Mouse (Mus musculus) liver (tissue): Measurements from ENCODE around the gene Psmb11.

Source experiments
- DNase-seq: peaks from one replicate; pipeline ENCODE4 v3.0.0-alpha.2; 2020; ENCODE audit warnings: mixed read lengths

The Psmb11 gene

DNA sequence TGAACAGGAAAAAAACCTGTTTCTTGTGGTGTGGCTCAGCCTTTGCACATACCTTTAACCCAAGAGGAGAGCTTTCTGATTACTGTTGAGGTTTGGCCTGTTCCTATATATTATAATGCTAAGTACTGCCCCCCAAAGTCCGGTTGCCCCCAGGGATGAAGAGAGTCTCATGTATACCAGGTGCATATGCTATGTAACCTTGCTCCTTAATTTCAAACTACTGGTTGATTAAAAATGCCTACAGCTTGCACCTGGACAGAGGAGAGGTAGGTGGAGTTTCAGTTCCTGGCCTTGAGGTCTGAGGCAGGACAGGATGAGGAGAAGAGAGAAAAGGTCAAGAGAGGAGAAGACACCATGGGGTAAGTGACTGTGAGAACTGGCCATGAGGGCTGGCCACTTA, at the start of gene Psmb11:
Psmb11 (plus strand) TSS at position 301 of the 400 bp plus-strand sequence.
- DNase-seq = no peak

DNA sequence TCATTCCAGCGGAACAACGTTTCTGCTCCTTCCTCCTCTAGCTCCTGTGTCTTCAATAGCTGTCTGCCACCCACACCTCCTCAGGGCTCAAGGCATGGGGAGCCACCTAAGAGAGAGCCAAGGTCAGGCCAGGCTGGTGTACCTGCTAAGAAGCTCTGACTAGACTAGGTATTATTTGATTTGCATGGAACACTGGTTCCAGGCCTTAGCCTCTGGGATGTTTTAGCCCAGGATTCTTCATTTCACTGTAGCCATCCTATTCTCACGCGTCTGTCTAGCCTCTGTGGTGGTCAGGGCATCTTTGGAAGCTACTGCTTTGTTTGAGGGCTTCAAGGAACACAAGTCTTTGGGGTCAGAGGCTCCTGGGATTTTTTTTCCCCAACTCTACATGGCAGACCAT, 49.1 kb upstream of the Psmb11 start:
- DNase-seq = no peak

DNA sequence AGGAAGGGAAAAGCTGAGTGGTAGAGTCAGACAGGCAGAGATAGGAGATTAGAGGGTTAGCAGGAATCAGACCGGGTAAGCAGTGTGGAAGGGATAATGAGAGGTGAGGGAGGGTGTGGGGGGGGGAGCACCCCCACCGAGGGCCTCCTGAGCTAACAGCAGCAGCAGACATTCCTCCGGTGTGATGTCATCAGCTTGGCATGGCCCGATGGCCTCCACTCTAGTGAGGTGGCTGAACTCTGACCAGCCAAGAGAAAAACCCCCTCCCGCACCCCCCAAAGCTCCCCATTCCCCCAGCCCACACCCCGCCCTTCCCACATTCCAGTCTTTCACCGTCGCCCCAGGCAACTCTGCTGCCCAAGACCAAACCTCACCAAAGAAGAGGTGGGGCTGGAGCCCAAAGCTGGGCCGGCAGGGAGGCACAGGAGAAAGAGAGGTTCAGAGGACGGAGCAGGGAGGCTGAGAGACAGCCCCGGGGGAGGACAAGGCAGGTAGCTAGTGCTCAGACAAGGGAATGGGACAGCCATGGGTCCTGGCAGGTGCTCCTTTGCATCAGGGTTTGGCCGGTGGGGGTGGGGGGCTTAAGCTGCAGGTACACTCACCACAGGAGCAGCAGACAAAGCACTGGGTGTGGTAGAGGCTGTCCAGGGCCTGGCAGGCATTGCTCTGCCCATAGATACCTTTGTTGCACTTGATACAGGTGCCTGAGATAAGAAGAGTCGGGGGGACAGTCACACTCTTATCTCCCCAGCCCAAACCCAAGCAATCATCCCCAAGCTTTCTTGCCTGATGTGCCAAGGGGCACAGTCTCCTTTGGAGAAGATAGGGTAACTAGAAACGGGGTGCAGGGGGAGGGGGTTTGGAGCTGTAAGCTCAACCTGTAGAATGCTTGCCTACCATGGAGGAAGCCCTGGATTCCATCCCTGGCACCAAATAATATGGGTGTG, 48.2 kb upstream of the Psmb11 start:
- DNase-seq = peak; percentile 44

DNA sequence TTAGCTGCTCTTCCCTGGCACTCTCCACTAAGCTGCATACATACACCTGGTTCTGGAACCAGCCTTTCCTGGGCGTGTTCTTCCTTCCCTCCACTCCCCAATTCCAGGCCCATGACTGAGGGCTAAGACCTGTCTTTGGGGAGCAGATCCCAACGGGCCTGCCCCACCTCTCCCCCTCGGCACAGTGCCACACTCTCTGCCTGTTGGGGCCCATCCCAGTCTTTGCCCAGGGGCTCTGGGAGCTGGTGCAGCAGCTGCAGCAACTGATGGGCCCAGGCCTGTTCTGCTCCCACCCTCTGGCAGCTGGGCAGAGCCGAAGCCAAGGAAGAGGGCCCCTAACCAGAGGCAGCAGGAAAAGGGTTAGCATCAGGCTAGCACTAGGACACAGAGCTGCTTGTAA, 47.0 kb upstream of the Psmb11 start:
- peak; percentile 12 for DNase-seq

DNA sequence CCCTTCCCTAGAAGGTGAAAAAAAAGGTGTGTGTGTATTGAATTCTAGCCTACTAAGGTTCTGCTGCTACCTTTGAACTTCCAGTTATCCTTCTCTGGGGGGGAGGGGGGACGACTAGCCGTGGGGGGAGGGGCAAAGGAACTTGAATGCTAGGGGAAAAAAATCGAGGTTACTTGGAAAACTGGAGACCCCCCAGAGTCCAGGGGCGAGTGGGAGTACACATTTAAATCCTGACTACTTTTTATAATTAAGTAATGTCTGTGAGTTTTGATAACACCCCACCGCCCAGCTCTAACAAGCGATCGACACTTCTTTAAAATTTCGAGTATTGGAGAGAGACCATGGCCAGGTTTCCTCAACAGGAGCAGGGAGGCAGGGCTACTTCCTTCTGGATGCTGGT, 46.2 kb upstream of the Psmb11 start:
- DNase-seq = no peak

DNA sequence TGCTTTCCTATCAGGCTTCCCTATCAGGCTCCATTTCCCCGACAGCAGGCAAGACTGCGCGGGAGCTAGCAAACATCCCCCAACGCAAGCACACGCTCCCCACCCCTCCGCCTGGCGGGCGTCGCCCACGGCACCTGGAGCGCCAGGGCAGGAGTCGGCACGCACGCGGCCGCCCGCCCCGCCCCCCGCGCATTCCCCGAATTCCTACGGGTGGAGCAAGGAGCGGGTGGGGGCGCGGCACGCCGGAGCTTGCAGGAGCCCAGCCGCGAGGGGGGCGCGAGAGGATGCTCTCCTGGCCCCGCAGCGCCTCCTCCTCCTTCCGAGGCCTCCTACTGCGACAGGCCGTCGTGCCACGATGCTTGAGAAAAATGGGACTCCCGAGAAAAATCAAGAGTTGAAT, 45.6 kb upstream of the Psmb11 start:
- DNase-seq = peak; percentile 79

DNA sequence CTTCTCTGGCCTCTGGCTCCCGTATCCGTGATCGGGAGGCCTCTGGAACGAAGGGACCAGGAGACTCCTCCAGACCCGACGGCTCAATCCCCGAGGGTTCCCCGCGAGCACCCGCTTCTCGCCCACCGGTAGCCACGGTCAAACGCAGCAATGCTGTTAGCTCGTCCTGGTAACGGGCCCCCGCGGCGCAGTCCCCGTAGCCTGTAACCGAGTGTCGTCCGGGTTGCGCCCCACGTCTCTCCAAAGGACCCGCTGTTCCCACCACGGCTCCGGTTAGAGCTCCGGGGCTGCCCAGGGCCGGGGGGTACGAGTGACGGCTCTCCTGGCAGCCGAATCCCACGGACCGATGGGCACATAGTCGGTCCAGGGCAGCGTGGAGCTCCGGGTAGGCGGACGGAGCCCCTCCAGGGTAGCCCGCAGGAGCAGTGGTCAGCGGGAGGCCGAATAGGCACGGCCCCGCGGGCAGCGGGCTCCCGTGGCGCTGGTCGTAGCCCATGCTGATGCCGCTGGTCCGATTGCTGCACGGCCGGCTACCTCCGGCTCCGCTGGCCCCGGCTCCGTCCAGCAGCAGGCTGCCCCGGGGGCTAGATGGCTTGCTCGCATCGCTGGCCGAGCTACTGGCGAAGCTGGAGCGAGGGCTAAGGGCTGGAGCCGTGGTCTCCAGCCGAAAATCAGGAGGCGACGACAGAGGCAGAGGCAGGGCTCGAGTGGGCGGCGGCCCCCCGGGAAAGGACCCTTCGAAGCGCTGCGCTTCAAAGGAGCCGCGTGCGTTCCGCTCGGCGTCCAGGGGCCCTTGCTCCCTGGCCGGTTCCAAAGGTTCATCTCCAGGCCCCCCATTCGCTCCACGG, 44.8 kb upstream of the Psmb11 start:
- peak; percentile 11 for DNase-seq

DNA sequence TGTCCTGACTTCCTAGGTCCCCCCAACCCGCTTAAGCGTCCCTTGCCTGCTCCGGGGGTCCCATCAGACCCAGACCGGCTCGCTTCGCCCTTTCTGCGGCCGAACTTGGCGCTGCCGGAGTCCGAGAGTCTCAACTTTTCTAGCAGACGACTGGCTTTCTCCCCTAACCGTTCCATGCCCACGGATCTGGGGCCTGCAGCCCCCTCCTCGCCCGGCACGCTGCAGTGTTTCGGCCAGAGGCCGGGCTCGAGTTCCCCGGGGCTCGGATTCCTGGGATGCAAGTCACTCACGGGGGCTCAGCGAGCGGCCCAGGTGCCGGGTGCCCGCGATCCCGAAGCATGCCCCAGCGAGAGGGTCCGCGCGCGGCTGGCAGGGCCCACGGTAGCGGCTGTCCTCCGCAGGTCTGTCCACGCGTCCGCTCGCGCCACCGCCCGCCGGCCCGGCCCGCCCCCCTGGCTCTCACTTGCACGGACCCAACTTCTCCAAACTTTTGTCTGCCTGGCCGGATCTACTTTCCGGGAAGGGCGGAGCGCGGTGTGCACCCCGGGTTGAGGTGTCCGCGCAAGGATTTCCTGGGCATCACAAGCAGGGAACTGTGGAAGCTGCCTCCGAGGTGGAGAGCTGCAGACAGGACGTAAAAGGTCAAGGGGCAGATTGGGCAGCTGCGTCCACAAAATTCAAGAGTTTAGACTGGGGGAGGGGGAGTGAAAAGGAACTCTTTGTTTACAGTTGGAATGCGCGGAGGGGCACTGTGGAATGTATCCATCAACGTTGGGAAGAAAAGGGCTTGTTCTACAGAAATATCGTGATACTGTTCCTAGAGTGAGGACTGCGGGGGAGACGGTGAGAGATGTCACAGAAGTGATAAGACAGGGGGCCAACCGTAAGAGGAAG, 43.9 kb upstream of the Psmb11 start, which contains the start of gene Ajuba:
Ajuba (minus strand) TSS at position 470 of the 894 bp plus-strand sequence.
- DNase-seq = peak; percentile 80

DNA sequence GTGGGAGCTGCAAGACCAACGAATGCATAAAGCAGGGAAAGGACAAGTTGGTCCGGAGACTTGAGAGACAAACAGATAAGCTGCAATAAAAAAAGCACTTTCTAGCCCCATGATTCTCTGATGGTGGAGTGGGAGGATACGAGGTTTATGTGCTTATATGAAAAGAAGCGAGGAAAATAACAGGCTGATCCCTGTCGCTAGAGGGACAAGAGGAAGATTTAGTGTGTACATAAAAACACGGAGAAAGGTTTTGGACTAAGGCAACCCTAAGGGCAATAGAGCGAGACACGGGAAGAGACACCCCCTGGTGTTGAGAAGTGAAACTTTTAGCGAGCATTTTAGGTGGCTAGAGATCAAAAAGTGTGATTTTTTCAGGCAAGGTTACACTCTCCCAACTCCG, 43.2 kb upstream of the Psmb11 start:
- DNase-seq = no peak

DNA sequence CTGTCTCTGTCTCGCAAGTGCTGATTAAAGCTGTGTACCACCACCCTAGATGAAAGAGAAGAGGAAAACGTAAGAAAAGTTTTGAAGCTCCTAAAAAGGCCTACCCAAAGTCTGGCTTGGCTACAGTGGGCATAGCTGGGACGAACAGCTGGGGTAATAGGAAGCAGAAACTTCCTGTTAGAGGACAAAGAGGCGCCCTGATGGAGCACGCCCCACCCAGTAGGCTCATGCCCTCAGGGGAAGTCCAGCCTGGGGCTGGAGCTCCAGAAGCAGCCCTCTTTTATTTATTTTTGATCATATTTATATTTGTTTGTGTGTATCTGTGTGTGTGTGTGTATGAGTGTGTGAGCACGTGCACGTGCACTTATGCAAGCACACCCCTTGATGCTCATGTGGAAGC, 41.6 kb upstream of the Psmb11 start:
- DNase-seq = peak; percentile 20

DNA sequence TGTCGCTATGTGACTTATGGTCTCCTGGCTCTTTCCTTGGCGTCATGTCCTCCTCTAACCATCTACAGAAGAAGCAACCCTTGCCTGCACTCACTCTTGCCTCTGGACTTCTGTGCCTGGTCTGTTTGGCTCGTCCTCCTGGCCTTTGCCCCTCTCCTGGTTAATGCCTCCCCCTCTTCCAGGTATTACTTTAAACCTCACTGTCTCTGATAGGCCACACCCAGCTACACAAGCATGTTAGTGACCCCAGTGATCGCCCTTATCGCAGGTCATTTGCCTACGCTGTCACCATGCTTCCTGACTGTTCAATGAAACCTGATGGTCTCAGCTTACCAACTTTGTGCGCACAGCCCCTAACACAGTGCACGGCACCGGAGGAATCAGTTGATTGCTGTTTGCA, 38.7 kb upstream of the Psmb11 start:
- DNase-seq = peak; percentile 25

DNA sequence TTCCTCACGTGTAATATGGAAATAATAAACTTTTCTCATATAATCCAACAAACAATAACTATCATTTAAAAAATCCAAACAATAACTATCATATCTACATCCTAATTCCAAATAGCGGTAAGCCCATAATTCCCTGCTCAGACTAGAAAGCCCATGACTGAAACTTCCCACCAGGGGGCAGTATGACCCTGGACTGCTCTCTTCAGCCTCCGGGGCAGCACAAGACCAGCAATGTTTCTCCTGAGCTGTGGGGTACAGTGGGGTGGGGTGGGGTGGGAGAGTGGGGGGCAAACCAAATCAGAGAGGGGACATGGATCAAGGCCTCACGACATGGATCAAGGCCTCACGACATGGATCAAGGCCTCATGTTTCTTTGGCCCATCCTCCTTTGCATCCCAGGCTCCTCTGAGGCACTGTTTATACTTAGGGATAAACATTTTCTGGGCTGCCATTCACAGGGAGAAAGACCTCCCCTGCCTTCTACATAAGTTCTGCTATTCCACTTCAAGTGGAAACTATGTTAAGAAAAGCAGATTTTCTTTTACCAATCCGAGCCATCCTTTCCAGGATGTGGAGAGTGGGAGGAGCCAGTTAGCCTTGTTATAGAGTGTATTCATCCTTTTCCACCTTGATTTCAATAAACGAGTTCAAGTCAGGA, 37.4 kb upstream of the Psmb11 start:
- peak; percentile 77 for DNase-seq

DNA sequence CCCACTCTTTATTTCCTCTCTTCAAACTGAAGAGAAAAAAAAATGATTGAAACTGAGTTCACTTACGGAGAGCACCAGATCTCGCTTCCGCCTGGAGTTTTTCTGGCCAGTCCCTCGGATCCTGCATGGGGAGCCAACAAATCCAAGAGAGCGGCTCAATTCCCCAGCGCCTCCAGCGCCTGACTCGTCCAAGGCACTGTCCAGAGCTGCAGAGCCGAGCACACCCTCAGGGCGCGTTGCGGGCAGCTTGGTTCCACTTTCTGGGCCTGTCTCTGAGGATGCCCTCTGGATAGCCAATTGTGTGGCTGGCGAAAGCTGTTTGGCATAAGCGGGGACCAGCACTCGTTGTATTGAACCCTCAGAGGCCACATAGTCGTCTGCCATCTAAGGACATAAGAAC, 30.2 kb upstream of the Psmb11 start:
- DNase-seq = no peak

DNA sequence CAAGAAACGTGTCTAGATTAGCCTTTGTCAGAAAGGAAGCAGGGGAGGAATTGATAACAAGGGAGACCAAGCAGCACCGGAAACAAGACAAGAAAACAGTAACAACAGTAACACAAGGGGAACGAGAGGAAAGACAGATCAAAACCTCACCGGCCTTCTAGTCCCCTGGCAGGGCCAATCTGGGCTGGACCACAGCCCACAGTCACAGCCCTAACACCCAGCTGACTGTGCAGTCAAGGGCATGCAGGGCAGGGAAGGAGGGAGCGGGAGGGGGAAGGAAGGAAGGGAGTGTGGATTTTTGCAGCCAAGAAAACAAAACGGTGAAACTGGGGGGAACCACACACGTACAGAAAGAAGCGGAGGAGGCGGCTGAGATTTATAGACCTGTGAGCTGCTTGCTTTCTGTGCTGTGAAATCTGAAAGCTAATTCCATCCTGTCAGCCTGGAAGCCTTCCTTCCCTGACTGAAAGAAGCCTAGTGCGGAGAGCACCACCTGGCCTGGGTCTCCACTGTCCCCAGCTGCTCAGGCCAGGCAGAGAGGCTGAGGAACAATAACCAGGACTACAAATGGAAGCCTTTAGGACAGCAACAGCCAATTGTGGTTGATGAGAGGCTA, 28.8 kb upstream of the Psmb11 start:
- no peak for DNase-seq

DNA sequence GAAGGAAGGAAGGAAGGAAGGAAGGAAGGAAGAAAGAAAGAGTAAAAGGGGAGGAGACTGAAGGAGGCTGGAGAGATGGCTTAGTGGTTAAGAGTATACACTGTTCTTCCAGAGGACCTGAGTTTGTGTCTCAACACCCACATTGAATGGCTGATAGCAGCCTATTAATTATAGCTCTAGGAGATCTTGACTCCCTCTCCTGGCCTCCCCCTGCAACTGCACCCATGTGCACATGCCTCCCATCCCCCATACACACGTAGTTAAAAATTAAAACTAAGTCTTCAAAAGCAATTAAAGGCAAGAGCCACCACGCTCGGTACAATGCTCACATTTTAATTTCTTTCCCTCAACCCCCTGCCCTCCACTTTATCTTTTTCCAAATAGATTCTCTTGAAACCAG, 27.2 kb upstream of the Psmb11 start:
- peak; percentile 40 for DNase-seq

DNA sequence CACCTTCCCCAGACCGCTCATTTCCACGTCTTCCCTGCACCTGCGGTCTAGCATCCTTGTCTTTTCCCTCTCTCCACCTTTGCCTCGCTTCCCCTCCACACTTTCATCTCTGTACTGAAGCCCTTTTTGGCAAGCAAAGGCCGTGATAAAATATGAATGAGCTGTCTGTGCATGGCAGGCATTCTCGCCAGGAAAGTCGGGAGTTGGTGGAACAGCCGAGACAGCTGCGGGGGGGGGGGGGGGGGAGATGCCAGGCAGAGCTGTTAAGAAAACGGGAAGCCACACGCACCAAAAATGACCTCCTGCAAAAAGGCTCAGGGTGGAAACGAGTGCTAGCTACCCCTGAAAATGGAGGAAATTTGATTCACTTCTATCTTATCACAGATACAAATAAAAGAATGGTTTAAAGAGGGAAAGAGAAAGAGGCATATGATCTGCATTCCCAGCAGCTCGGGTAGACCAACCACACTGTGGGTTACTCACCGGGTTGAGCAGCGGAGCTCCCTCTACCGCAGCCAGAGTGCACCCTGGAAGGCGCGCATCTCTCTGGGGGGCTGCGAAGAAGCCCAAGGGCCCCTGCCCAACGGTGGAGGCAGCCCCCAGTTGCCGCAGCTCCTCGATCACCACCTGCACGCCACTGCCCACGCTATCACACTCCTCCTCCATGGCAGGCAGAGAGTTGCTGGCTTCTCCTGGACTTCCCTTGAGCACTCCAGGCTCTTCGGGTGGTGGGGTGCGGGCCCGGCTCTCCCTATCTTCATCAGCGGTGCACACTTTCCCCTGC, 26.4 kb upstream of the Psmb11 start:
- DNase-seq = no peak

DNA sequence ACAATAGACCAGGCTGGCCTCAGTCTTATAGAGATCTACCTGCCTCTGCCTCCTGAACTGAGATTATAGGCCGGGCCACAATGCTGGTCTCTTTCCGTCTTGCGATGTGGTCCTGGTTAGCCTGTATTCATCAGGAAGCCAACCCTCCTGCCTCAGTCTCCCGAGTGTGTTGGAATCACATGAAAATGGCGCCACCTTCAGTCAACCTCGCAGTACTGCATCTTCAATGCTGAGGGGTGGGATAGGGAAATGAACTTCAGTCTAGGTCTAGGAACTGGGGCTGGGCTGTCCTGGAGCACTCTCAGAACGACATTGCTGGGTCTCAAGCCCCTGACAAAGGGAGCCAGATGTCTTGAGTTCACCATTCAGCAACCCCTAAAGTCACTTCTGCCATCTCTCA, 24.1 kb upstream of the Psmb11 start:
- DNase-seq = peak; percentile 25

DNA sequence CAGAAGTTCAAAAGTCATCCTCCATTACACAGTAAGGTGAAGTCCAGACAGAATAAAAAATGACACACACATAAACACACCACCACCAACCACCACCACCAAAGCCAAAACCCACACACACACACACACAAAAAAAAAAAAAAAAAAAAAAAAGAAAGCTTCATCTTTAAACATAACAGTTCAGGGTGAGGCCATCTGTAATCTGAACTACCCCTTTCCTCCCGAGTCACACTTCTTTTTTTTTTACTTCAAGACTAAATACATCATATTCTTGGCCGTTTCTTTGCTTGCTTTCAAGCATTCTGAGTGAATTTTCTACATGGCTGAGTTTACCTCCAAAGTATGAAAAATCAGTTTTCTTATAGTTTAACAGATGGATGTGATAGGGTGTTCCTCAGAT, 19.6 kb upstream of the Psmb11 start:
- DNase-seq = no peak

DNA sequence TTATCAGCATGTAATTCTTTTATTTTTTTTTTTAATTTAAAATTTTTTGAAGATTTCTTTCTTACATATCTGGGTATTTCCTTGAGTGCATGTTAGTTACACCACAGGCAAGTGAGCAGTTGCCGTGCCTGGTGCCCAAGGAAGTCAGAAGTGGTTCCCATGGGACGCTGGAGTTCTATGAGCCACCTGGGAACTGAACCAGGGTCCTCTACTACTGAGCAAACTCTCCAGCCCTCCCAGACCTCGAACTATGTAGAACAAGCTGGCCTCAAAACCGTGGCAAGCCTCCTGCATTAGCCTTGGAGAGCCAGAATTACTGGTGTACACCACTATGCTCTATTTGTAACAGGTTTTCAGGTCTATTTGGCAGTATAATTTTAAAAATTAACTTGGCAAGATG, 18.6 kb upstream of the Psmb11 start:
- peak; percentile 18 for DNase-seq

DNA sequence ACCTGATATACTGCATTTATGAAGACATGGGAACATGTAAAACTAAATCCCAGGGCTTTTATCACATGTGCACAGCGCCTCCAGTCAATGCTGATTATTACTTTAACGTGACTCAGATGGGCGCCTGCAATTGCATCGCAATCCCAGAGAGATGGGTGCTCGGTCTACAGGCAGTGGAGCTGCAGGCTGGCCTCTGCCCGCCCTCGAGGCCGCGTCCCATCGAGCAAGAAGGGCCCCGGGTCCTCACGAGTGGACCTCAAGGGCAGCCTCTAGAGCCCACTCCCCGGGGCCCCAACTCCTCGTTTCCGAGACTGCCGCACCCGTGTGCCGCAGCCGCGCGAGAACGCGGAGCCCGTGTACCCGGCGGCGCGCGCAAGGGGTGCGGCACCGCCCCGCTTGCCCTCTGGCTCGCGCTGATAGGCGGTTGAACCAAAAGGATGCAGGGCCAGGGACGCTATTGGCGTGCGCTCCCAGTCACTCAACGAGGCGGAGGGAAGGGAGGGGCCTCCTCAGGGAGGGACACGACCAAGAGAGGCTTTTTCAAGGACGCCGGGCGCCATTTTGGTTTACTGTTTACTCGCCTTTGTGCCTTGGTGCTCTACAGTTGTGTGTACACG, 18.1 kb upstream of the Psmb11 start:
- DNase-seq = peak; percentile 98
